Mouse (Mus musculus) A20 (cell line): Measurements from ENCODE around the gene Gm47791.

Source experiments
- DNase-seq: peaks from one replicate; pipeline ENCODE4 v3.0.0-alpha.2; 2011; ENCODE audit warnings: low read depth, low spot score

Gm47791 gene

GRCm38 (mm10) chr1:82724339-82725025 lies 46.6 kb downstream of the Gm47791 start, which contains the start of gene Mff:
Gene Mff (plus strand): TSS chr1:82724890.
- DNase-seq: peak; percentile 97
